Mouse (Mus musculus): ENCODE data around the gene Hoxa11. TPM values are rescaled to one million over a fixed set of nuclear protein-coding genes. Genes with fewer than 3 reads are reported as not detected.

The Hoxa11 gene
- 4.9 and 7.6 TPM in 2 replicates for polyA plus RNA-seq (2015; fragmentation: Nextera tagmentation; extraction: Ambion mirVana)

GRCm38 (mm10) chr6:52245757-52246142 is at the start of gene Hoxa11:
Gene Hoxa11, minus strand, starts transcription at chr6:52245810.

GRCm38 (mm10) chr6:52260654-52261575 is 15.3 kb upstream of the Hoxa11 start, which contains the start of gene Hoxa13:
Gene Hoxa13, minus strand, starts transcription at chr6:52260880.

GRCm38 (mm10) chr6:52240389-52241000 is 5.1 kb downstream of the Hoxa11 start, which contains the start of gene Hoxa10:
Gene Hoxa10, minus strand, starts transcription at chr6:52240854.

GRCm38 (mm10) chr6:52230516-52231165 is 15.0 kb downstream of the Hoxa11 start, which contains the start of gene Hoxa9:
Gene Hoxa9, minus strand, starts transcription at chr6:52231089.

GRCm38 (mm10) chr6:52221337-52221992 is 24.1 kb downstream of the Hoxa11 start, which contains the start of gene Hoxa7:
Gene Hoxa7, minus strand, starts transcription at chr6:52221854.

DNA sequence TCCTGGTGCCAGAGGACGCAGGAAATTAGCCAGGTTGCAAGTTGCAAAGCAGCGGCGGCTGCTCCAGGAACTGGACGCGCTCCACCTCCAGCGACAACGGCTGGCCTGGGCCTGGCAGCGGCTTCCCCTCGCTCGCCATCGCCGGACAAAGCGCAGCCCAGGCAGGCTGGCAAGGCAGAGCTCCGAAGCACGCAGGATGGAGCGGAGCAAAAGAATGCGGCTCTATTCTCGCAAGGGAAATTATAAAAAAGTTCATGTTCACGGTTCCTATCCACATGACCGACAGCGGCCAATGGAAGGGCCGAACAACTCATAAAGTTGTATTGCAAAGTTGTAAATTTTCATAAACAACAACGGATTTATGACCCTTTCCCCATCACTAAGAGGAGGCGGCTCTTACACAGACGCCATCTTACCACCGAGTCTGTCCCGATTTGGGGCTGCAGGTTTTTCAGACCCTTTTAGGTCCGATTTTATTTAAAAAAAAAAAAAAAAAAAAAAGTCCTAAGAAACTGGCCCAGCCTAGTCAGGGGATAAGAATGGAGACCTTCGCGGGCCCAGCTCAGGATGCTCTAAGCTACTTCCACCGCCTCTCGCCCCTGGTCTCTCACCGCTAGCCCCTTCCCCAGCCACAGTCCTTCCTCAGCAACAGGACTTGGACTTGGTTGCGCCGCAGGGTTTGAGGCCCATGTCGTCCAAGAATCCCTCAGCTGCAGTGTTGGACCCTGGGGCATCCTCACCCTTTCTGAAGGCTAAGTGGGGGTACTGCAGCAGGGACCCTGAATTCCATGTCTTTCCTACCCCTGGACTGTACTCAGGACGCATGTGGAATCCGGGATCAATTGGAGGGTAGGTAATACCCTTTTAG is 32.3 kb downstream of the Hoxa11 start, which contains the start of the genes Hoxa3 and Gm28308:
TSS of gene Hoxa3 (minus strand) at position 218 of the 868 bp plus-strand sequence.
TSS of gene Gm28308 (minus strand) at position 221 of the 868 bp plus-strand sequence.

GRCm38 (mm10) chr6:52208072-52208867 is 37.3 kb downstream of the Hoxa11 start, which contains the start of gene Hoxa6:
Gene Hoxa6, minus strand, starts transcription at chr6:52208722.

DNA sequence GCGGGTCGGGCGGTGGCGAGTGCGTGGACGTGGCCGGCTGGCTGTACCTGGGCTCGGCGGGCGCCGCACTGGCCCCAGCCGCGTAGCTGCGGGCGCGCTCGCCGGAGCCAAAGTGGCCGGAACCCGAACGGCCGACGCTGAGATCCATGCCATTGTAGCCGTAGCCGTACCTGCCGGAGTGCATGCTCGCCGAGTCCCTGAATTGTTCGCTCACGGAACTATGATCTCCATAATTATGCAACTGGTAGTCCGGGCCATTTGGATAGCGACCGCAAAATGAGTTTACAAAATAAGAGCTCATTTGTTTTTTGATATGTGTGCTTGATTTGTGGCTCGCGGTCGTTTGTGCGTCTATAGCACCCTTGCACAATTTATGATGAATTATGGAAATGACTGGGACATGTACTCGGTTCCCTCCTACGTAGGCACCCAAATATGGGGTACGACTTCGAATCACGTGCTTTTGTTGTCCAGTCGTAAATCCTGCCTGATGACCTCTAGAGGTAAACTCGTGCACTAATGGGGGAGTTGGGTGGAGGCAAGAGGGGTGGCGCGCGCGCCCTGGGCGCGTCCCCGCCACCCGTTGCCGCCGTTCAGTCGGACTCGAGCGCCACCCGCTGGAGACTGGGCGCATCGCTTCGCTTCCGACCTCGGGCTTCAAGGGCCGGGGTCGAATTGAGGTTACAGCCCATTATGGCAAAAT is 41.4 kb downstream of the Hoxa11 start, which contains the start of gene Hoxa5:
TSS of gene Hoxa5 (minus strand) at position 538 of the 703 bp plus-strand sequence.

MicroRNAs within 50 kb of the gene (microRNA counts, 519-probe panel; counts per million panel counts)
- 5,207 counts per million, percentile 65 among the panel's probes with 10 or more counts for microRNA mmu-miR-196b

Small RNA genes within 50 kb of the gene (microRNA-seq; reads per million reads assigned to microRNA genes)
- gene Mir196b: 4,524 reads per million, percentile 90 among the genes with 10 or more reads in this experiment

Other genes with a start within 250 kb of the Hoxa11 start
- gene Skap2, start 233.3 kb downstream of the Hoxa11 start, polyA plus RNA-seq (2015; fragmentation: Nextera tagmentation; extraction: Ambion mirVana): 27.8 and 29.3 TPM in 2 replicates
- 1.1 and 1.3 TPM in 2 replicates for gene Hoxa1, start 87.5 kb downstream of the Hoxa11 start, polyA plus RNA-seq (2015; fragmentation: Nextera tagmentation; extraction: Ambion mirVana)
- gene Hoxa2, start 81.0 kb downstream of the Hoxa11 start, polyA plus RNA-seq (2015; fragmentation: Nextera tagmentation; extraction: Ambion mirVana): 4.2 and 5.9 TPM in 2 replicates
- gene 5730596B20Rik, start 68.3 kb downstream of the Hoxa11 start, polyA plus RNA-seq (2015; fragmentation: Nextera tagmentation; extraction: Ambion mirVana): 1.0 and 1.4 TPM in 2 replicates
- gene Hoxa4, start 54.1 kb downstream of the Hoxa11 start, polyA plus RNA-seq (2015; fragmentation: Nextera tagmentation; extraction: Ambion mirVana): 2.2 and 2.4 TPM in 2 replicates
- 13.8 and 24.7 TPM in 2 replicates for gene Hoxa5, start 41.2 kb downstream of the Hoxa11 start, polyA plus RNA-seq (2015; fragmentation: Nextera tagmentation; extraction: Ambion mirVana)
- 9.2 and 13.5 TPM in 2 replicates for gene Hoxa6, start 37.1 kb downstream of the Hoxa11 start, polyA plus RNA-seq (2015; fragmentation: Nextera tagmentation; extraction: Ambion mirVana)
- 6.4 and 6.9 TPM in 2 replicates for gene Hoxa3, start 32.5 kb downstream of the Hoxa11 start, polyA plus RNA-seq (2015; fragmentation: Nextera tagmentation; extraction: Ambion mirVana)
- gene Gm28308, start 32.5 kb downstream of the Hoxa11 start, polyA plus RNA-seq (2015; fragmentation: Nextera tagmentation; extraction: Ambion mirVana): 0.61 and 1.8 TPM in 2 replicates
- 84.8 and 121 TPM in 2 replicates for gene Hoxa7, start 24.0 kb downstream of the Hoxa11 start, polyA plus RNA-seq (2015; fragmentation: Nextera tagmentation; extraction: Ambion mirVana)
- 60.9 and 73.2 TPM in 2 replicates for gene Hoxa9, start 14.7 kb downstream of the Hoxa11 start, polyA plus RNA-seq (2015; fragmentation: Nextera tagmentation; extraction: Ambion mirVana)
- gene Hoxa10, start 5.0 kb downstream of the Hoxa11 start, polyA plus RNA-seq (2015; fragmentation: Nextera tagmentation; extraction: Ambion mirVana): 62.4 and 92.7 TPM in 2 replicates
- not detected in 2 replicates for gene Hoxa13, start 15.1 kb upstream of the Hoxa11 start, polyA plus RNA-seq (2015; fragmentation: Nextera tagmentation; extraction: Ambion mirVana)
- gene Evx1, start 67.7 kb upstream of the Hoxa11 start, polyA plus RNA-seq (2015; fragmentation: Nextera tagmentation; extraction: Ambion mirVana): 0.76 and 0.79 TPM in 2 replicates

Measured in neural tube, postnatal 0 days (tissue).